Mouse (Mus musculus): Measurements from ENCODE around the gene Rbm47.

GRCm38 (mm10) chr5:66153486-66153885 lies 19.4 kb downstream of the Rbm47 start:
- TF ChIP-seq CTCF (IDR thresholded peaks at IDR 0.05; ENCODE audit: low read depth, low read length) (no peak), POLR2A (IDR thresholded peaks at IDR 0.05; ENCODE audit: extremely low read depth, insufficient read depth, low read length) (no peak)
